Mouse (Mus musculus): ENCODE data around the gene Mybpc3. TPM values are rescaled to one million over a fixed set of nuclear protein-coding genes. Genes with fewer than 3 reads are reported as not detected.

Gene Mybpc3
- total RNA-seq, 2 experiments from 2014 or later, result 0.07 to 0.19 TPM

GRCm38 (mm10) chr2:91119551-91119950 lies 1.6 kb downstream of the Mybpc3 start:
- DNase-seq (ENCODE audit: low spot score in 2 of 2), result no peak

- DNase-seq (ENCODE audit: low spot score in 2 of 2), result no peak
These were observed 2.3 kb downstream of the Mybpc3 start for GRCm38 (mm10) chr2:91120261-91120671.

GRCm38 (mm10) chr2:91121011-91121410 lies 3.1 kb downstream of the Mybpc3 start:
- DNase-seq (ENCODE audit: low spot score in 2 of 2), result no peak

- no peak for DNase-seq (ENCODE audit: low spot score in 2 of 2)
These were observed 3.6 kb downstream of the Mybpc3 start for GRCm38 (mm10) chr2:91121497-91121896.

- no peak for DNase-seq (ENCODE audit: low spot score in 2 of 2)
These were observed 5.6 kb downstream of the Mybpc3 start for GRCm38 (mm10) chr2:91123521-91123920.

- DNase-seq (ENCODE audit: low spot score in 2 of 2), result no peak
These were observed 7.2 kb downstream of the Mybpc3 start for GRCm38 (mm10) chr2:91125101-91125500.

GRCm38 (mm10) chr2:91128761-91129160 lies 10.8 kb downstream of the Mybpc3 start:
- no peak for DNase-seq (ENCODE audit: low spot score in 2 of 2)

- DNase-seq (ENCODE audit: low spot score in 2 of 2), result peak in 1 of 2 experiments; percentile 40
These were observed 12.2 kb downstream of the Mybpc3 start for GRCm38 (mm10) chr2:91130126-91130525.

- DNase-seq (ENCODE audit: low spot score in 2 of 2), result no peak
These were observed 13.3 kb downstream of the Mybpc3 start for GRCm38 (mm10) chr2:91131251-91131650.

GRCm38 (mm10) chr2:91132035-91132434 lies 14.1 kb downstream of the Mybpc3 start:
- DNase-seq (ENCODE audit: low spot score in 2 of 2), result no peak

GRCm38 (mm10) chr2:91136513-91137412 lies 18.8 kb downstream of the Mybpc3 start:
- no peak for DNase-seq (ENCODE audit: low spot score in 2 of 2)

GRCm38 (mm10) chr2:91137481-91137880 lies 19.5 kb downstream of the Mybpc3 start:
- DNase-seq (ENCODE audit: low spot score in 2 of 2), result no peak

GRCm38 (mm10) chr2:91139311-91139710 lies 21.4 kb downstream of the Mybpc3 start:
- no peak for DNase-seq (ENCODE audit: low spot score in 2 of 2)

- DNase-seq (ENCODE audit: low spot score in 2 of 2), result no peak
These were observed 21.8 kb downstream of the Mybpc3 start for GRCm38 (mm10) chr2:91139764-91140163.

- no peak for DNase-seq (ENCODE audit: low spot score in 2 of 2)
These were observed 25.0 kb downstream of the Mybpc3 start for GRCm38 (mm10) chr2:91142920-91143319.

- no peak for DNase-seq (ENCODE audit: low spot score in 2 of 2)
These were observed 25.5 kb downstream of the Mybpc3 start for GRCm38 (mm10) chr2:91143401-91143800.

- DNase-seq (ENCODE audit: low spot score in 2 of 2), result no peak
These were observed 30.2 kb downstream of the Mybpc3 start for GRCm38 (mm10) chr2:91148101-91148500.

GRCm38 (mm10) chr2:91151331-91151730 lies 33.4 kb downstream of the Mybpc3 start:
- DNase-seq (ENCODE audit: low spot score in 2 of 2), result no peak

GRCm38 (mm10) chr2:91152885-91153377 lies 35.0 kb downstream of the Mybpc3 start:
- DNase-seq (ENCODE audit: low spot score in 2 of 2), result no peak

GRCm38 (mm10) chr2:91154091-91154490 lies 36.1 kb downstream of the Mybpc3 start:
- DNase-seq (ENCODE audit: low spot score in 2 of 2), result peak in 1 of 2 experiments; percentile 48

GRCm38 (mm10) chr2:91157002-91157752 lies 39.2 kb downstream of the Mybpc3 start:
- no peak for DNase-seq (ENCODE audit: low spot score in 2 of 2)

GRCm38 (mm10) chr2:91160591-91160990 lies 42.6 kb downstream of the Mybpc3 start:
- DNase-seq (ENCODE audit: low spot score in 2 of 2), result no peak
